Comparison of ENCODE assay signal across 17 mouse cellular contexts in genomic region chr11:115001474-115002040, GRCm38 (mm10). TPM values are rescaled to one million over a fixed set of nuclear protein-coding genes. Genes with fewer than 3 reads are reported as not detected.
DNase-seq lines count a peak whose midpoint lies in the region; ATAC-seq and TF ChIP-seq lines count a peak whose summit lies in the region.
"Had no signal": no experiment of that assay in that cellular context is flagged by ENCODE, and none has a peak within 500 bp of the region (broad histone marks: within the 10 kb centered on the region; RNA-seq: fewer than 3 reads in every experiment).

Cd300c2 (minus strand) TSS chr11:115001880.

- TF ChIP-seq POLR2A in small intestine, adult 2 months (IDR thresholded peaks at IDR 0.05; ENCODE audit: low read depth, low read length) = no peak

- peak; percentile 57 for ATAC-seq in granulocyte monocyte progenitor cell, adult 5-6 weeks (replicated peaks; ENCODE audit: poor library complexity, severe bottlenecking)
- ATAC-seq in forebrain, embryonic 13.5 days = no peak
- ATAC-seq: forebrain, embryonic 14.5 days; intestine, embryonic 16.5 days had no signal

- H3K36me3 ChIP-seq in small intestine, adult 2 months (ENCODE audit: control insufficient read depth, insufficient read depth, low read length) = no peaks in the 10 kb centered on the region
- no peaks in the 10 kb centered on the region for H3K36me3 ChIP-seq in forebrain, embryonic 13.5 days (ENCODE audit: poor library complexity, severe bottlenecking)
- H3K36me3 ChIP-seq: embryonic facial prominence, embryonic 15.5 days; G1E; hindbrain, embryonic 12.5 days; midbrain, embryonic 12.5 days had no signal

- H3K9me3 ChIP-seq in forebrain, embryonic 13.5 days (replicated peaks) = no peaks in the 10 kb centered on the region
- H3K9me3 ChIP-seq: embryonic facial prominence, embryonic 15.5 days; hindbrain, embryonic 12.5 days; midbrain, embryonic 12.5 days had no signal

- DNase-seq in gastrocnemius, postnatal 14 days = peak; percentile 7
- no peak for DNase-seq in gastrocnemius, postnatal 36 days
- DNase-seq in lung, postnatal 36 days = peak; percentile 18
- no peak for DNase-seq in lung, adult 18-20 months
- DNase-seq in urinary bladder, postnatal 10 days (ENCODE audit: low spot score) = no peak
- DNase-seq: adrenal gland, postnatal 25 days had no signal

- H3K9ac ChIP-seq in forebrain, embryonic 13.5 days = no peak within 1 kb of the TSS
- H3K9ac ChIP-seq: embryonic facial prominence, embryonic 15.5 days; hindbrain, embryonic 12.5 days; liver, embryonic 14.5 days; midbrain, embryonic 12.5 days had no signal

- no peaks in the 10 kb centered on the region for H3K27me3 ChIP-seq in small intestine, adult 2 months (ENCODE audit: control insufficient read depth, insufficient read depth, low read length)
- no peaks in the 10 kb centered on the region for H3K27me3 ChIP-seq in forebrain, embryonic 13.5 days
- H3K27me3 ChIP-seq: embryonic facial prominence, embryonic 15.5 days; hindbrain, embryonic 12.5 days; midbrain, embryonic 12.5 days had no signal

- intact Hi-C loops in gastrocnemius, postnatal 14 days (cut with DNase I; ENCODE audit: low total_unique reads) = no loop called here
- intact Hi-C loops in gastrocnemius, postnatal 36 days (cut with DNase I) = no loop called here

- WGBS in small intestine, adult 2 months = 73% methylated on average over 7 of the region's 7 CpGs
- 94% methylated on average over 7 of the region's 7 CpGs for WGBS in forebrain, embryonic 13.5 days

- H3K4me3 ChIP-seq in small intestine, adult 2 months (ENCODE audit: low read depth, low read length) = peak within 1 kb of the TSS; percentile 28; the same call in 1 of the 2 replicates
- no peak within 1 kb of the TSS for H3K4me3 ChIP-seq in forebrain, embryonic 13.5 days
- H3K4me3 ChIP-seq: embryonic facial prominence, embryonic 15.5 days; hindbrain, embryonic 12.5 days; midbrain, embryonic 12.5 days had no signal

- no peaks in the 10 kb centered on the region for H3K4me1 ChIP-seq in small intestine, adult 2 months (ENCODE audit: control insufficient read depth, insufficient read depth, insufficient read length, low read length)
- H3K4me1 ChIP-seq in forebrain, embryonic 13.5 days = no peaks in the 10 kb centered on the region
- H3K4me1 ChIP-seq: embryonic facial prominence, embryonic 15.5 days; hindbrain, embryonic 12.5 days; midbrain, embryonic 12.5 days had no signal

- no peak within 1 kb of the TSS for H3K4me2 ChIP-seq in forebrain, embryonic 13.5 days
- H3K4me2 ChIP-seq: embryonic facial prominence, embryonic 15.5 days; hindbrain, embryonic 12.5 days; midbrain, embryonic 12.5 days had no signal

- peak within 1 kb of the TSS; percentile 59; the same call in 1 of the 2 replicates for H3K27ac ChIP-seq in small intestine, adult 2 months (ENCODE audit: insufficient read depth, low read depth, low read length)
- H3K27ac ChIP-seq in forebrain, embryonic 13.5 days = no peak within 1 kb of the TSS
- H3K27ac ChIP-seq: embryonic facial prominence, embryonic 15.5 days; hindbrain, embryonic 12.5 days; kidney, postnatal 0 days; liver, embryonic 14.5 days; midbrain, embryonic 12.5 days had no signal

- TF ChIP-seq CTCF in small intestine, adult 2 months (IDR thresholded peaks at IDR 0.05; ENCODE audit: extremely low read depth, insufficient read length, insufficient replicate concordance, low read depth, low read length) = no peak

RNA-seq across cellular contexts. Expression of gene Cd300c2, which starts in this region (rescaled TPM):
- under 1 TPM; 0.64 to 0.84 TPM for total RNA-seq in gastrocnemius, postnatal 14 days (2021)
- under 1 TPM in 1 of 2 experiments, not detected in 1; 0.94 TPM for total RNA-seq in gastrocnemius, postnatal 36 days (2021)
- 1.1 and 2.2 TPM in 2 replicates for total RNA-seq in granulocyte monocyte progenitor cell, adult 5-6 weeks (2014; fragmentation: Nextera tagmentation)
- total RNA-seq in granulocyte monocyte progenitor cell, adult 5-6 weeks (2017) = 0.60 and 1.3 TPM in 2 replicates
- 3.1 and 5.1 TPM in 2 replicates for polyA plus RNA-seq in small intestine, adult 2 months (2012; rRNA removed)
- 0.49 and 0.73 TPM in 2 replicates for polyA plus RNA-seq in forebrain, embryonic 13.5 days (2015; fragmentation: Nextera tagmentation; extraction: Ambion mirVana)
- polyA plus RNA-seq: G1E had no signal

Comparison
In these comparisons a context has a peak if more than half of its experiments do, and no peak if none do; other contexts are left out.
1. Peak in DNase-seq in gastrocnemius, postnatal 14 days; RNA of the gene not detected or under 1 TPM.